Mouse (Mus musculus) limb, embryonic 15.5 days (tissue): Measurements from ENCODE around the gene Prrx2. TPM values are rescaled to one million over a fixed set of nuclear protein-coding genes. Genes with fewer than 3 reads are reported as not detected.

Source experiments
- ATAC-seq: fragments of 200-750 bp; cut with Nextera tagmentation; 2 replicates; pipeline ENCODE4 v1.8.0; 2017; ENCODE audit warnings: low read depth, moderate TSS enrichment; ENCODE audit not compliant: insufficient number of reproducible peaks, low FRiP score, low TSS enrichment
- H3K27ac ChIP-seq: fragments of 300-500 bp; sonication (generic); 2 replicates; pipeline ENCODE4 v1.5.1; 2015; ENCODE audit warnings: moderate library complexity, mild to moderate bottlenecking, inconsistent platforms
- H3K27me3 ChIP-seq: fragments of 300-500 bp; sonication (generic); 2 replicates; pipeline ENCODE4 v1.6.1; 2015; ENCODE audit warnings: inconsistent platforms
- H3K36me3 ChIP-seq: fragments of 300-500 bp; sonication (generic); 2 replicates; pipeline ENCODE4 v1.6.1; 2015; ENCODE audit warnings: inconsistent platforms
- H3K4me1 ChIP-seq: fragments of 300-500 bp; sonication (generic); 2 replicates; pipeline ENCODE4 v1.6.1; 2015; ENCODE audit warnings: inconsistent platforms
- H3K4me2 ChIP-seq: fragments of 300-500 bp; sonication (generic); 2 replicates; pipeline ENCODE4 v1.6.1; 2015; ENCODE audit warnings: mild to moderate bottlenecking, inconsistent platforms
- H3K4me3 ChIP-seq: fragments of 300-500 bp; sonication (generic); 2 replicates; pipeline ENCODE4 v1.5.1; 2015; ENCODE audit warnings: mild to moderate bottlenecking, inconsistent platforms
- H3K9ac ChIP-seq: fragments of 300-500 bp; sonication (generic); 2 replicates; pipeline ENCODE4 v1.6.1; 2015; ENCODE audit warnings: inconsistent platforms
- H3K9me3 ChIP-seq: fragments of 300-500 bp; sonication (generic); 2 replicates; pipeline ENCODE4 v1.6.1; 2016; ENCODE audit warnings: inconsistent platforms
- WGBS: fragments of 180-500 bp; shearing (Covaris S2); methylation state at CpG from one replicate; pipeline ENCODE4 v1.1.7; 2015; 5-methylcytosine and 5-hydroxymethylcytosine counted together
- polyA plus RNA-seq: library from polyadenylated mRNA; unstranded; fragments of >200 nt; fragmentation: Nextera tagmentation; extraction: Ambion mirVana; gene quantifications from 2 replicates; pipeline ENCODE4 v1.2.1, GENCODE M21; 2015

Gene Prrx2
- polyA plus RNA-seq, result 47.6 and 65.0 TPM in 2 replicates

DNA sequence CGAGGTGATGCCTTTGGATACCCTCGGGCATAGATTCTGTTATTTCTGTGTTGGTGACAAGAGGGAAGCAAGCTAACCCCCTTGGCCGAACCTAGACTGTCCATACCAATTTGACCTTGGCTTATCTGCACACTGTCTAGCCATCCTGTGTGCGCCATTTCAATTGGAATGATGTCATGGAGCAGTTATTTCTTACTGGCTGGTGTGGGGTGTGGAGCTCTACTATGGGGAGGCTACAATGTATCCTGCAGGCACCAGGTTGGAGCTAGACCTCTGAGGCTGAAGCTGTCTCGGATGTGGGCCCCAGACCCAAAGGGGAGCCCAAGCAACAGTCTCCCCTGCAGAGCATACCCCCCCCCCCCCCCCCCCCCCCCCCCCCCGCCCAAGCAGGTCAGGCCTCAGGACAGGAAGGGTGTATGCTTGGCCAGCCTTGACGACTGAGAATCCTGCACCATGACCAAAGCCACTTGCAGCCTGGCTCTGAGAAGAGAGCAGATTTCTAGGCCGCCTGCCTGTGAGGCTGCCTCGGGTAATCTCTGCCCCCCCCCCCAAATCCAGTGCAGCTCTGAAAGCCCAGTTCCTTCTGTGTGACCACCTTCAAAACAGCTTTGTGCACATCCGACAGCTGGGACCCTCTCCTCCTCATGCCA lies at the start of gene Prrx2:
Prrx2 (plus strand) TSS at position 600 of the 650 bp plus-strand sequence.
- Histone ChIP-seq H3K27me3 (no peaks in the 10 kb centered on the region), H3K36me3 (no peaks in the 10 kb centered on the region), H3K9ac (no peak within 1 kb of the TSS), H3K4me2 (peak within 1 kb of the TSS; percentile 1; the same call in 1 of the 2 replicates), H3K4me1 (peaks cover 44% of the 10 kb centered on the region), H3K9me3 (no peaks in the 10 kb centered on the region), H3K4me3 (no peak within 1 kb of the TSS), H3K27ac (peak within 1 kb of the TSS; percentile 93)
- 41% methylated on average over 9 of the region's 10 CpGs for WGBS
- no peak for ATAC-seq

DNA sequence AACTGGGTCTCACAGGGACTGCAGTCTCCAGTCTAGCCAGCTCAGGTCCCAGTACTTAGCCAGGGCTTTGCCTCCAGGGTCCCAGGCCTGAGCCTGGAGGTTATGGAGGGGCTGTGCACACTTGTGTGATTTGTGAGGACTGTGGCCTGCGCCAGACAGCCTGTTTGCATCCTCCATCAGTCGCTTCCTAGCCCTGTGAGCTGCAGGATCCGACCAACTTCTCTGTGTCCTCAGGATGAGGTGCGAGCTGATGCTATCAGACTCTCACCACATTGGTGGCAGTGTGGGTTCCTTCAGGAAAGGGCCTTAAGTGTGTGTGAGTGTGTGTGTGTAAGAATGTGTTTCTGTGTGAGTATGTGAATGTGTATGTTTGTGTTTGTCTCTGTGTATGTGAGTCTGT lies 47.3 kb upstream of the Prrx2 start:
- peaks cover 38% of the 10 kb centered on the region for H3K4me1 ChIP-seq

DNA sequence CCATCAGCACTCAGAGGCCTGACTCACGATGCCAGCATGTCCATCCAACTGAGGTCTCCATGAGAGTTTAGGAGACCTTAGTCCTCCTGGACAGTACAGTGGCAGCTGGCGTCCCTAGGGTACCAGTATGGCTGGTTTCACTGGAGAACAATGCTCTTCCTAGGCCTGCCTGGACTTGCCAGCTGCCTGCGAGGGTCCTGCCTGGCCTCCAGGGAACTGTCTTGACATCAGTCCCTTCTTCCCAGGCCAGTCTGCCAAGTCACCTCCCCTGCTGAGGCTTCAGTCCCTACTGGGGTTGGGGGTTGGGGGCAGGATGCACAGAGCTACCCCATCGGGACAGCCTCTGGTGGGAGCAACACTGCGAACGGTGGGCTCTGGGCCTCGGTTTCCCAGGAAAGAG lies 42.7 kb upstream of the Prrx2 start:
- H3K4me1 ChIP-seq, result peaks cover 38% of the 10 kb centered on the region
- no peaks in the 10 kb centered on the region for H3K9me3 ChIP-seq
- H3K27me3 ChIP-seq, result no peaks in the 10 kb centered on the region
- H3K4me3 ChIP-seq, result no peak overlapping the region
- no peak overlapping the region for H3K4me2 ChIP-seq
- WGBS, result 78% methylated on average over 7 of the region's 7 CpGs
- H3K27ac ChIP-seq, result no peak overlapping the region
- ATAC-seq, result no peak
- H3K9ac ChIP-seq, result no peak overlapping the region
- no peaks in the 10 kb centered on the region for H3K36me3 ChIP-seq

More for the DNA sequence above, 47.3 kb upstream of the Prrx2 start:
- H3K27me3 ChIP-seq, result no peaks in the 10 kb centered on the region
- no peak overlapping the region for H3K27ac ChIP-seq
- no peak for ATAC-seq
- H3K4me3 ChIP-seq, result no peak overlapping the region
- 62% methylated on average over 4 of the region's 4 CpGs for WGBS
- no peaks in the 10 kb centered on the region for H3K36me3 ChIP-seq
- no peak overlapping the region for H3K9ac ChIP-seq
- no peaks in the 10 kb centered on the region for H3K9me3 ChIP-seq
- no peak overlapping the region for H3K4me2 ChIP-seq

DNA sequence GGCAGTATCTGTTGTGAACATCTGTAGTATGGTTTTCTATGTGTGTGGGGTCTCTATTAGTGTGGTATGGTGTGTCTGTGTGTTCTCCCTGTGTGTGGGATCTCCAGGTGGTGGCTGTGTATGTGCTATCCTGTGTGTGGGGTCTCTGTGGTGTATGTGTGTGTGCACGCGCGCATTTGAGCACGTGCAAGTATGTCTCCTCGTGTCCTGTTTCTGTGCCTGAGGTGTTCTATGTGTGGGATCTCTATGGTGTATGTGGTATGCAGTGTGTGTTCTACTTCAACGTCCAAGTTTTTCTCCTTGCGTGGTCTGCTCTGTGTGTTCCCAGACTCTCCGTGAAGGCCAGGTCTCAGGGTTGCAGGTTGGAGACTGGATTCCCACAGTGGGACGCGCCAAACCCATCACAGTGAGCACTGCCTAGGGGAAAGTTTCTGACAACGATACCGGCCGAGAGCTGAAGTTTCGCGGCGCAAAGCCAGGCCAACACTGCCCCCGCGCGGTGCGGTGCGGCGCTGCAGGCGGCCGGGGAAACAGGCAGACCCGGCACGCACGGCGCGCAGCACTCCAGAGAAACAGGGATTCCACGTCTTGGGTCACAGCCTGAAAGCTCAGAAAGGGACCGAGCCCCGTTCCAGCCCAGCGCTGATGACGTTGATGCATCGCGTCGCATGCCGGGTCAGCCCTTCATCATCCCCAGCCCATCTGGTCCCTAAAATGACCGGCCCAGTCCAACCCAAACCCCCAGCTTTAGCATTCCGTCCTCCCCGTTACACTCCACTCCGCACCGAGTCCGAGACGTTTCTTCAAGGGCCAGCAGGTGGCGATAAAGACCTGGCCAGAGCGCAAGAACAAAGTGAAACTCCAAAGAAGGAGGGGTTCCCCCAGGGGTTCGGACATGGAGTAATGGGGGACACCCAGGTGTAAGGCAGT lies 40.3 kb upstream of the Prrx2 start:
- ATAC-seq, result peak; percentile 69
- Histone ChIP-seq H3K4me1 (peaks cover 38% of the 10 kb centered on the region), H3K9ac (peak overlapping the region; percentile 44; the same call in 1 of the 2 replicates)

DNA sequence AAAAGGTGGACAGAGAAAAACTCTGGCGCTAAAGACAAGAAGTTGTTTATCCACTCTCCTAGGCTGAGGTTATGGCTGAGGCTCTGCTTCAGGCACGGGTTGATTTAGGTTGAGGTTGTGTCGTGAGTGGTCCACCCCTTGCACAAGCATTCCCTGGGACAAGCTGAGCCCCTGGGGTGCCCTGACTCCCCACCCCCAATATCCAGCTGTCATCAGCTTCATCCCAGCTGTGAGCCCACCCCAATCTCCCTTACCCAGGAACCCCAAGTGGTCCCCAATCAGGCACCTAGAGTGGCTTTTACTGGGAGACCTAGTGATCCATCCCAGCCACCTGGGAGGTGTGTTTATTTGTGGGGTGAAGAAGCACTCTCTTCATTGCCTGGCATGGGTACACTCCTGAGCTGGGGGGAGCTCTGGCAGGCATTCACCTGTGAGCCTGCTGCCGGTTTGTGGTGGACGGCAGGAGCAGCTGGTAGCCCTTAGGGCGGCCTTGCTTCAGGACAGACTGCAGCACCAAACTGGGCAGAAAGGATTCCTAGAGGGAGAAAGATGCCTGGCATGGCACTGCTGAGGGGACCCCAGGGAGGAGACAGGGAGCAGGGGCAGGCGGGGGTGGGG lies 39.4 kb upstream of the Prrx2 start:
- Histone ChIP-seq H3K4me3 (peak overlapping the region; percentile 44; the same call in 1 of the 2 replicates), H3K4me1 (peaks cover 38% of the 10 kb centered on the region), H3K27ac (peak overlapping the region; percentile 71), H3K27me3 (0 out of 2 replicates have a peak, but pooled peaks cover under 1% of the 10 kb centered on the region), H3K4me2 (peak overlapping the region; percentile 71; the same call in 1 of the 2 replicates), H3K36me3 (no peaks in the 10 kb centered on the region), H3K9me3 (no peaks in the 10 kb centered on the region), H3K9ac (0 out of 2 replicates have a peak overlapping the region, but pooled peaks have one; percentile 20)
- 61% methylated on average over 7 of the region's 7 CpGs for WGBS
- ATAC-seq, result no peak

More for the DNA sequence above, 40.3 kb upstream of the Prrx2 start:
- peak overlapping the region; percentile 44 for H3K4me3 ChIP-seq
- H3K36me3 ChIP-seq, result no peaks in the 10 kb centered on the region
- no peaks in the 10 kb centered on the region for H3K9me3 ChIP-seq
- H3K27me3 ChIP-seq, result no peaks in the 10 kb centered on the region
- H3K4me2 ChIP-seq, result peak overlapping the region; percentile 71
- H3K27ac ChIP-seq, result peak overlapping the region; percentile 71
- 4% methylated on average over 48 of the region's 48 CpGs for WGBS

DNA sequence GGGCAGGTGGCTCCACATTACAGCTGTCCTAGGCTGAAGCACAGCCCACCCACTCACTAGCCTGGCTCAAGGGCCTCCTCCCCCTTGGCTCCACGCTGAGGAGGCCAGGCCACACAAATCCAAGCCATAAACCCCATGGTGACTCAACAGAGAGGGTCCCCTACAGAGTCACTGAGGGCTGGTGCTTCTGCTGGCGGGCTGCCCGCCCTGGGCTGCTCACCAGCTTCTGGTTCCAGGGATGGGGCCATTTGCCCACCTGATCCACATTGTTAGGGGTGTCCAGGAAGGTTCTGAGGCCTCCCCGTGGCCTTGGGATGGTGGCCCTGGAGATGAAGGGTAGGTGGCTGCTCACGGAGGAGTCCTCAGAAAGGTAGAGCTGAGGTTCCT lies 38.9 kb upstream of the Prrx2 start:
- WGBS, result 52% methylated on average over 5 of the region's 5 CpGs
- H3K4me2 ChIP-seq, result peak overlapping the region; percentile 47

DNA sequence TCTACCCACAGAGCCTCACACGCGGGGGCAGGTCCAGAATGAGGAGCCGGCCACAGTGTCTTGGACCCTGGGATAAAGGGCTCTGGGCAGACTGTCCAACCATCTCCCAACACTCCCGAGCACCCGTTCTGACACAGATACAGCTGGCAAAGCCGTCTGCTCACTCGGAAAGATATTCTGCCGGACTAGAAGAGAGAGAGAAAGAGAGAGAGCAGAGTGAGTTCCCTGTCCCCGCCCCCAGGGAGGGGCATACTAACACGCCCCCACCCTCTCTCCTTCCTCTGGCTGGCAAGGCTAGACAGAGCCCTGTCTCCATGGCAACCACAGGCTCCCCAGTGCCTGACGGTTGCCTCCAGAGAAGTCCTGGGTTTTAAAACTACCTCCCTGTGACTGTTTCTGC lies 38.4 kb upstream of the Prrx2 start:
- peak overlapping the region; percentile 19 for H3K4me3 ChIP-seq
- H3K9ac ChIP-seq, result no peak overlapping the region
- no peaks in the 10 kb centered on the region for H3K36me3 ChIP-seq
- peak; percentile 58 for ATAC-seq
- peaks cover 8% of the 10 kb centered on the region; the same call in 1 of the 2 replicates for H3K27me3 ChIP-seq
- H3K4me1 ChIP-seq, result peaks cover 42% of the 10 kb centered on the region
- 3% methylated on average over 11 of the region's 11 CpGs for whole genome bisulfite sequencing
- peak overlapping the region; percentile 72 for H3K27ac ChIP-seq
- H3K4me2 ChIP-seq, result peak overlapping the region; percentile 47
- no peaks in the 10 kb centered on the region for H3K9me3 ChIP-seq

More for the DNA sequence above, 38.9 kb upstream of the Prrx2 start:
- Histone ChIP-seq H3K27ac (peak overlapping the region; percentile 72), H3K27me3 (peaks cover 5% of the 10 kb centered on the region; the same call in 1 of the 2 replicates), H3K4me3 (peak overlapping the region; percentile 19; the same call in 1 of the 2 replicates), H3K4me1 (peaks cover 39% of the 10 kb centered on the region), H3K9ac (no peak overlapping the region), H3K36me3 (no peaks in the 10 kb centered on the region), H3K9me3 (no peaks in the 10 kb centered on the region)
- no peak for ATAC-seq

DNA sequence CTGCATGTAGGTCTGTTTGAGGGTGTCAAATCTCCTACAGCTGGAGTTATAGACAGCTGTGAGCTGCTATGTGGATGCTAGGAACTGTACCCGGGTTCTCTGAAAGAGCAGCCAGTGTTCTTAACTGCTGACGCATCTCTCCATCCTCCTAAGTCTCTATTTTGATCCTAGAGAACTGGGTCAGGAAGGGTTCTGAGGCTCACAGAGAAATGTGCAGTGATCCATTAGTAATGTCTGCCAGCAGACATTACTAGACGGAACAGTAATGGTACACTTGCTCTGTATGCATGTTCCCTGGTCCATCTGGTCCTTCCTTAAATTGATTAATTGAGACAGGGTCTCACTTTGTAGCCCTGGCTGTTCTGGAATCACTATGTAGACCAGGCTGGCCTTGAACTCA lies 35.3 kb upstream of the Prrx2 start:
- Histone ChIP-seq H3K27ac (no peak overlapping the region), H3K9me3 (no peaks in the 10 kb centered on the region), H3K4me2 (no peak overlapping the region), H3K9ac (no peak overlapping the region), H3K4me3 (no peak overlapping the region), H3K27me3 (peaks cover 27% of the 10 kb centered on the region), H3K4me1 (peaks cover 40% of the 10 kb centered on the region), H3K36me3 (no peaks in the 10 kb centered on the region)
- 79% methylated on average over 3 of the region's 3 CpGs for WGBS
- no peak for ATAC-seq

DNA sequence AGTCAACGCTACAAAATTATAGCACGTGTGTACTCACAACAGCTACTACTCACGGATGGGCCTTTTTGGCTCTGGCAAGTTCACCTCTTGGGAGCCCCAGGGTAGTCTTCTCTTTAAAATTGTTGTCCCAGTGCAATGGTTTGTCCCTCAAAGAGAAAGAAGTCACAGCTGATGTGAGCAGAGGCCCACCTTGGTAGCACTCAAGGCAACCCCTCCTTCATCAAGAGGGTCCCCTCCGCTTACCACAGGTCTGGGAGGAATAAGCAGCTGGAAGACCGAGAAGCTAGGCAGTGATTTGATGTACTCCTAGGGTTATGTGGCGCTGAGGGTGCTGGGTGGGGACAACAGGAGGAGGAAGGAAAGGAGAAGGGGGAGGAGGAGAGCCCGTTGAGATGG lies 34.1 kb upstream of the Prrx2 start:
- Histone ChIP-seq H3K9ac (no peak overlapping the region), H3K4me1 (peaks cover 33% of the 10 kb centered on the region), H3K36me3 (no peaks in the 10 kb centered on the region), H3K27me3 (peaks cover 27% of the 10 kb centered on the region), H3K4me3 (peak overlapping the region; percentile 49), H3K4me2 (peak overlapping the region; percentile 97), H3K27ac (no peak overlapping the region), H3K9me3 (no peaks in the 10 kb centered on the region)
- no peak for ATAC-seq
- WGBS, result 27% methylated on average over 7 of the region's 7 CpGs

DNA sequence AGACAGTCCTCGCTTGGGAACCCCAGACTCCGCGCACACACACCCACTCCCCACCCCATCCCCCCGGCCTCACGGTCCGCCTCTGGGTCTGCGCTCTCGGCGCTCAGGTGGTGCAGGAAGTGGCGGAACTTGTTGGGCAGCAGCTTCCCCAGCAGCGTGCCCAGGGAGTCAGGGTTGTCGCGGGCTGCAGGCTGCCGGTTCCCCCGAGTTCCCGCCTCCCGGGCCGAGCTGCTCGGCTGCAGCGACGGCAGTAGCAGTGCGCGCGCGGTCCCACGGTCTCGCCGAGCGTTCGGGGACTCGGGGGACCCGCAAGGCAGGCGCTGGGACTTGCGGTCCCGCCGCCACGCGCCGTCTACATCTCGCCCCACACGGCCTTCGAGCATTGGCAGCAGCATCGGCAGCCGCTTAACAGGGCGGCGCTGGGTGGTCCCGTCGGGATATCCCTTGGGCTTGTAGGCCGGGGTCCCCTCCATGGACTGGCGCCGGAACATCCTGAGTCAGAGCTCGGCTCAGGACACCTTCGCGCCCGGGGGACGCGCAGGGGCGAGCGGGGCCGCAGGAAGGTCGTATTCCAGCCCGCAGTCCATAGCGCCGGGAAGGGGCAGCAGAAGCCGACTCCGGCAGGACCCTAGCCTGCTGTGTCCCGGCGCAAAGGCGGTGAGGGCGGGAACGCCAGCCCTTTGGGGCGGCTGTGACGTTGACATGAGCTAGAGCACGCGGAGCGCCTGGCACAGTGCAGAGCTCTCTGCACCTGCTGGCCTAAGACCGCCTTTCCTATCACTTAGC lies 33.5 kb upstream of the Prrx2 start:
- Histone ChIP-seq H3K4me2 (peak overlapping the region; percentile 97), H3K9me3 (no peaks in the 10 kb centered on the region), H3K4me3 (peak overlapping the region; percentile 49), H3K9ac (peak overlapping the region; percentile 47), H3K4me1 (peaks cover 27% of the 10 kb centered on the region), H3K27ac (no peak overlapping the region), H3K27me3 (peaks cover 27% of the 10 kb centered on the region), H3K36me3 (no peaks in the 10 kb centered on the region)
- ATAC-seq, result no peak
- under 1% methylated on average over 76 of the region's 77 CpGs for WGBS

DNA sequence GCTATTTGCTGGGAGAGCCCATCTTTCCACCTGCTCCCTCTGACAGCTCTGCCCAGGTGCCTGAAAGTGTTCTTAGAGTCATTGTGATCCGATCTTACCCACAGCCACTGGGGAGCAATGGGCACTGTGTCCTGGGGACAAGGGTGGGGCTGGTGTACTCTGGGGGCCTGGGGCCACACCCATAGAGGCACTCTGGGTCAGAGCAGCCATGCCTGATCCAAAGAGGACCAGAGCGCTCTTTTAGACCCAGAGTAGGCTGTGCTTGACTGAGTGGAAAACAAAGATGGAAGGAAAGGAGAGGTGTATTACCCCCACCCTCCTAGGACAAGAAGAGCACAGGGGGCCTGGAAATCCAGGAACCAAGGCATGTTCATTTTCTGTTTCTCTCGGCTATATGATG lies 31.2 kb upstream of the Prrx2 start, which contains the start of gene 1700001O22Rik:
1700001O22Rik (minus strand) TSS at position 58 of the 400 bp plus-strand sequence.
- 88% methylated on average over 3 of the region's 3 CpGs for WGBS

More for the DNA sequence above, 31.2 kb upstream of the Prrx2 start, which contains the start of gene 1700001O22Rik:
- H3K4me3 ChIP-seq, result no peak within 1 kb of the TSS
- ATAC-seq, result no peak
- H3K9ac ChIP-seq, result no peak within 1 kb of the TSS
- no peak within 1 kb of the TSS for H3K27ac ChIP-seq
- no peak within 1 kb of the TSS for H3K4me2 ChIP-seq
- H3K4me1 ChIP-seq, result peaks cover 26% of the 10 kb centered on the region
- H3K27me3 ChIP-seq, result peaks cover 27% of the 10 kb centered on the region
- H3K36me3 ChIP-seq, result no peaks in the 10 kb centered on the region
- no peaks in the 10 kb centered on the region for H3K9me3 ChIP-seq
